Mouse (Mus musculus) cerebellum, adult 2 months (tissue): ENCODE results near the gene Vav2.

Source experiments
- CTCF ChIP-seq: fragments of 200-500 bp; IDR thresholded peaks from 2 replicates; pipeline ENCODE4 v1.5.1; 2011; ENCODE audit warnings: low read depth, mild to moderate bottlenecking, control low read depth, low read length, moderate library complexity, borderline replicate concordance; ENCODE audit not compliant: insufficient read depth
- POLR2A ChIP-seq: fragments of 200-500 bp; IDR thresholded peaks from 2 replicates; pipeline ENCODE4 v1.6.1; 2011; ENCODE audit warnings: low read length, control low read depth, borderline replicate concordance; ENCODE audit not compliant: insufficient read depth

DNA sequence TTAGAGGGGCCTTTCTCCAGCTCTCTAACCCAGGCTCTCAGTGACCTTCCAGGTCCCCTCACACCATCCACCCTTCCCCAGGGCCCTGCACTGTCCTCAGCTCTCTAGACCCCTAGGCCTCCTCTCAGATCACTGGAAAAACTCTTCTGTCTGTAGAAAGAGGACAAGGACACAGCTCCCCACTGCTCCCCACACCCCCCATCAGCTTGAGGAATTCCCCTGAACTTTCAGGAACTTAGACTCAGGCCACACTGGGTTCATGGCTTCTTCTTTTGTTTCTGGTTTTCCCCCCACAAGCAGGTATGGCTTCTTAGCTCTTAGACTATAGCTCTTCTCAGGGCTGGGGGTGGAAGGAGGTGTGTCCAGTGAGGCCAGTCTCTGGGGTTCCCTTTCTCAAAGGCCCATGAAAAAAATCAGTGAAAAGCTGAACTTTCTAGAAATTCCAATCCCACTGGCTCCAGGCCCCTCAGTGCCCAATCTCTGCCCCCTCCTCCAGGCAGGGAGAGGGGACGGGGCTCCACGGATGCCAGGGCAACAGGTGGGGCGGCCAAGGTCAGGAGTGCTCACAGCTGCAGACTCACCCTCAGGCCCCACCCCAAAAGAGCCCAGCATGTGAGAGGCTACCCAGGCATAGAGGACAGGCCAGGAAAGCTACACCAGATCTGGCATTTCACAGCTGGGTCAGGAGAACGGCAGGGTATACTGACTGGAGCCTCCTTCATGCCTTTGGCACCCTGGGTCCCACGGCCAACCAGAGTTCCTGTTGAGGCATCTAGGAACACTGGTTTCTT is 21.5 kb downstream of the Vav2 start:
- TF ChIP-seq CTCF (no peak), POLR2A (no peak)
